Mouse (Mus musculus) intestine, embryonic 16.5 days (tissue): Measurements from ENCODE around the gene Ube2s. TPM values are rescaled to one million over a fixed set of nuclear protein-coding genes. Genes with fewer than 3 reads are reported as not detected.
"Not testable (repeated sequence)": the region's sequence is repeated elsewhere in the genome, so short reads cannot be mapped to it uniquely, and the experiment has no call there.

ENCODE experiments used
- ATAC-seq: fragments of 200-750 bp; cut with Nextera tagmentation; 2 replicates; pipeline ENCODE4 v1.8.0; 2017; ENCODE audit warnings: moderate TSS enrichment, moderate library complexity
- H3K27ac ChIP-seq: fragments of 300-500 bp; sonication (generic); 2 replicates; pipeline ENCODE4 v1.5.1; 2014; ENCODE audit warnings: mild to moderate bottlenecking, low read length
- H3K27me3 ChIP-seq: fragments of 300-500 bp; sonication (generic); replicated peaks from 2 replicates; pipeline ENCODE4 v1.6.1; 2014; ENCODE audit warnings: low read length, control low read depth, mixed read lengths; ENCODE audit not compliant: control insufficient read depth, insufficient read depth
- H3K36me3 ChIP-seq: fragments of 300-500 bp; sonication (generic); 2 replicates; pipeline ENCODE4 v1.6.1; 2014; ENCODE audit warnings: low read length, control low read depth; ENCODE audit not compliant: control insufficient read depth, insufficient read depth
- H3K4me1 ChIP-seq: fragments of 300-500 bp; sonication (generic); 2 replicates; pipeline ENCODE4 v1.6.1; 2014; ENCODE audit warnings: low read length, control low read depth, mixed read lengths; ENCODE audit not compliant: control insufficient read depth, insufficient read depth
- H3K4me2 ChIP-seq: fragments of 300-500 bp; sonication (generic); 2 replicates; pipeline ENCODE4 v1.6.1; 2014; ENCODE audit warnings: low read depth, low read length, control low read depth
- H3K4me3 ChIP-seq: fragments of 300-500 bp; sonication (generic); 2 replicates; pipeline ENCODE4 v1.5.1; 2014; ENCODE audit warnings: mild to moderate bottlenecking, low read length
- H3K9ac ChIP-seq: fragments of 300-500 bp; sonication (generic); 2 replicates; pipeline ENCODE4 v1.6.1; 2014; ENCODE audit warnings: low read depth, low read length
- H3K9me3 ChIP-seq: fragments of 300-500 bp; sonication (generic); 2 replicates; pipeline ENCODE4 v1.6.1; 2016; ENCODE audit warnings: low read length, control low read depth; ENCODE audit not compliant: control insufficient read depth
- WGBS: fragments of 180-500 bp; shearing (Covaris S2); extraction: QIAGEN DNeasy Blood & Tissue Kit; methylation state at CpG from one replicate; pipeline ENCODE4 v1.1.7; 2014; 5-methylcytosine and 5-hydroxymethylcytosine counted together
- polyA plus RNA-seq: library from polyadenylated mRNA; unstranded; fragments of >200 nt; fragmentation: Nextera tagmentation; extraction: Ambion mirVana; gene quantifications from 2 replicates; pipeline ENCODE4 v1.2.1, GENCODE M21; 2015

The Ube2s gene
- polyA plus RNA-seq: 238 and 256 TPM in 2 replicates

DNA sequence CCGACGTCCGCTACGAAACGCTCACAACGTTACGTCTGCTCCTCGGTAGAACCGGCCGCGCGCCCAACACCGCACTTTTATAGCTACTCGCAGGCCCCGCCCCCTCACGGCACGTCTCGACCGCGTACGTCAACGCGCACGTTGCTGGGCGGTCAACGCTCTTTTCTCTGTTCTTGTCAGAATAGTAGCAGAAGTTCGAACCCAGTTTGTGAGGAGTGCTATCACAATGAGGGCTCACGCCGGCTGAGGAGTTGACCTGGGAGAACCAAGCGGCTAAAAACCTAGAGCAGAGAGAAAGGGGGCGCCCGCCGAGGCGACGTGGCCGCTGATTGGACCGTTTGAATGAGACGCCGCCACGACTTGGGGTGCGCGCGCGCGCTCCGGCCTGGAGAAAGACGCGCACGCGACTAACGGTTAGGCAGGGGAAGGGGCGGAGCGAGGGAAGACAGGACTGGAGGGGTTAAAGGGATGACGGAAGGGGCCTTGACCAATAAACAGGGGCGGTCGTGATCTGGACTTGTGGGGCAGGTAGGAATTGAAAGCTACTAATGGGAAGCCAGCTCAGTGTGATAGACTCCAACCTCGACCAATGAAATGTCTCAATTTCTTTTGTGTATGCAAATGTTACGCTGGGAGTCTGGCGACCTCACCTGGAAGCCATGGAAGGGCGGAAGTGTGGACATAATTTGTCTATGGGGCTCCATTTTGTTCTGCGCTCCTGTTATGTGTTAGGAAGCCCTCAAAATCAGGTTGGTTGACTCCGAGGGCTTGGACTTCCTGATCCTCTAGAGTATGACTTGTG, at the start of gene Ube2s:
TSS of gene Ube2s (minus strand) at position 288 of the 802 bp plus-strand sequence.
- H3K27me3 ChIP-seq: no peaks in the 10 kb centered on the region
- H3K9me3 ChIP-seq: no peaks in the 10 kb centered on the region
- peak; percentile 99 for ATAC-seq
- peaks cover 9% of the 10 kb centered on the region for H3K36me3 ChIP-seq
- under 1% methylated on average over 62 of the region's 62 CpGs for WGBS
- peak within 1 kb of the TSS; percentile 98 for H3K27ac ChIP-seq
- peaks cover 23% of the 10 kb centered on the region for H3K4me1 ChIP-seq
- peak within 1 kb of the TSS; percentile 66 for H3K4me2 ChIP-seq
- peak within 1 kb of the TSS; percentile 99 for H3K9ac ChIP-seq
- H3K4me3 ChIP-seq: peak within 1 kb of the TSS; percentile 94

- H3K9ac ChIP-seq, H3K4me3 ChIP-seq, ATAC-seq, H3K4me1 ChIP-seq, H3K9me3 ChIP-seq, H3K36me3 ChIP-seq, H3K27ac ChIP-seq, H3K4me2 ChIP-seq, H3K27me3 ChIP-seq: not testable (repeated sequence)
- WGBS: 65% methylated on average over 3 of the region's 3 CpGs
Measured at GRCm38 (mm10) chr7:4860926-4861325, 48.5 kb upstream of the Ube2s start.

GRCm38 (mm10) chr7:4859418-4859978, 47.1 kb upstream of the Ube2s start:
- Histone ChIP-seq H3K27ac (no peak overlapping the region), H3K9me3 (no peaks in the 10 kb centered on the region), H3K4me1 (no peaks in the 10 kb centered on the region), H3K4me3 (no peak overlapping the region), H3K27me3 (no peaks in the 10 kb centered on the region), H3K4me2 (no peak overlapping the region), H3K9ac (no peak overlapping the region), H3K36me3 (no peaks in the 10 kb centered on the region)
- WGBS: 58% methylated on average over 12 of the region's 12 CpGs
- no peak for ATAC-seq

- no peaks in the 10 kb centered on the region for H3K9me3 ChIP-seq
- no peaks in the 10 kb centered on the region for H3K36me3 ChIP-seq
- no peak overlapping the region for H3K27ac ChIP-seq
- H3K4me1 ChIP-seq: no peaks in the 10 kb centered on the region
- 62% methylated on average over 7 of the region's 7 CpGs for WGBS
- no peak overlapping the region for H3K9ac ChIP-seq
- no peaks in the 10 kb centered on the region for H3K27me3 ChIP-seq
- no peak overlapping the region for H3K4me3 ChIP-seq
- ATAC-seq: no peak
- H3K4me2 ChIP-seq: no peak overlapping the region
Measured at GRCm38 (mm10) chr7:4857321-4857720, 44.9 kb upstream of the Ube2s start.

DNA sequence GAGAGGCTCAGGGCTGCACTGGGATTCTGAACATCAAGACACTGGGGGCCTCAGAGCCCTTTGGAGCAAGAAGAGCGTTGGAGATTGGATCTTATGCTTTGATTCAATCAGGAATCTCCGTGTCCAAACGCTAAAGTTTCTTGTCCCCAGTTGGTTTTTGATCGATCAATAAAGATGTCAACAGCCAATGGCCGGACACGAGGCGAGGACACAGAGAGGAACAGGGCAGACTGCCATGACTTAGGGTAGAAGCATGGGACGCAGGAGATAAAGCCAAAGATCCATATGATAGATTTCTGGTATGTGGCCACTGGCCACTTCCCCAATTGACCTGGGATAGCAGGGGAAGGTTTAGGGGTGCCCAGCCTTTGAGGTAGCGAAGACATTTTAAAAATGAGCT, 44.1 kb upstream of the Ube2s start:
- H3K4me3 ChIP-seq: no peak overlapping the region
- H3K27ac ChIP-seq: no peak overlapping the region
- H3K27me3 ChIP-seq: no peaks in the 10 kb centered on the region
- ATAC-seq: no peak
- no peaks in the 10 kb centered on the region for H3K36me3 ChIP-seq
- WGBS: 82% methylated on average over 9 of the region's 9 CpGs
- H3K4me1 ChIP-seq: no peaks in the 10 kb centered on the region
- no peak overlapping the region for H3K9ac ChIP-seq
- no peaks in the 10 kb centered on the region for H3K9me3 ChIP-seq
- H3K4me2 ChIP-seq: no peak overlapping the region

GRCm38 (mm10) chr7:4853613-4854012, 41.2 kb upstream of the Ube2s start:
- Histone ChIP-seq H3K27me3 (no peaks in the 10 kb centered on the region), H3K9me3 (no peaks in the 10 kb centered on the region), H3K27ac (no peak overlapping the region), H3K4me2 (no peak overlapping the region), H3K4me3 (no peak overlapping the region), H3K4me1 (no peaks in the 10 kb centered on the region), H3K36me3 (no peaks in the 10 kb centered on the region), H3K9ac (no peak overlapping the region)
- ATAC-seq: no peak
- 80% methylated on average over 3 of the region's 3 CpGs for WGBS

DNA sequence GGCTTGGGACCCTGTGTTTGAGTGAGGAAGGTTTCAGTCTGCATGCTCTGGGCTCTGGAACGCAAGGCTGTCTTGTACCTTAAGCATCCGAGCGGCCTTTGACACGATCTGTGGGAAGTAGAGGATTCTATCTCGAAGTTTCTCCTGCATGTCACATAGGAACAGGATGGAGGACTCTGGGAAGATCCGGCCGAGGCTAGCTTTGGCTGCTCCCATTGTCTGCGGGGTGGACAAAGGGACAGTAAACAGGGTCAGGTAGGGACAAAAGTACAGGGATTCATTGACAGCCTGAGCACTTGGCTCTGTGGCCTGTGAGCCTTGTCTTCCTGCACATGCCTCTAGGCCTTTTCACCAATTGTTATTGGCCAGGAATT, 38.9 kb upstream of the Ube2s start:
- Histone ChIP-seq H3K4me3 (no peak overlapping the region), H3K9ac (no peak overlapping the region), H3K9me3 (no peaks in the 10 kb centered on the region), H3K36me3 (no peaks in the 10 kb centered on the region), H3K4me1 (no peaks in the 10 kb centered on the region), H3K4me2 (no peak overlapping the region), H3K27ac (no peak overlapping the region), H3K27me3 (no peaks in the 10 kb centered on the region)
- ATAC-seq: no peak
- 71% methylated on average over 8 of the region's 8 CpGs for WGBS

DNA sequence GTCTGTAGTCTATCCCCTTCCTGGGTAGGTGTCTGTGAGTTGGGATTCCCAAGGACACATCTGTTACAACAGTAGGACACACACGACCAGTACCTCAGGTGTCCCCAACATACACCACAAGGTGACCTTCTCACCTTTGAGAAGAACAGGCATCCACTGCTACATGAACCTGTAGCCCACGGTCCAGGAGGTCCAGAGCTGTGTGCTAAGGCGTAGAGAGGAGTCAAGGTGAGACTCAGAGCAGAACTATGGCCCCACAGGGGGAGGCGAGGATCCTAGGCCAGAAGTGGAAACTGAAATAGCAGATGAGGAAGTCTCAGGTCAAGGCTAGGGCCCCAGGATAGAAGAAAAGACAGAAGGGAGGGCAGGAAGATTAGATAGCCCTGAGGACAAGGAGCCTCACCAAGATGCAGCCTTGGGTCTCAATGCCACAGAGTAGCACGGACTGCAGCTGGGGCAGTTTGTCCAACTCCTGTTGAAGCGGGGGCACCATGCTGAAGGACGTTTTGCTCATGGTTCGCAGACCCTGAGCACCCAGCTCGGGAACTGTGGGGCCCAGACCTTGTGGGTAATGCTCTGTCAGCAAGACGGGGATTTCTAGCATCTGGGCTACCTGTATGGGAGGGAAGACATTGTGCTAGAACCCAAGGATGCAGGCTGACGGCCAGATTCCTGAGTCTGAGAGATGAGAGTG, 38.4 kb upstream of the Ube2s start:
- WGBS: 81% methylated on average over 11 of the region's 11 CpGs

DNA sequence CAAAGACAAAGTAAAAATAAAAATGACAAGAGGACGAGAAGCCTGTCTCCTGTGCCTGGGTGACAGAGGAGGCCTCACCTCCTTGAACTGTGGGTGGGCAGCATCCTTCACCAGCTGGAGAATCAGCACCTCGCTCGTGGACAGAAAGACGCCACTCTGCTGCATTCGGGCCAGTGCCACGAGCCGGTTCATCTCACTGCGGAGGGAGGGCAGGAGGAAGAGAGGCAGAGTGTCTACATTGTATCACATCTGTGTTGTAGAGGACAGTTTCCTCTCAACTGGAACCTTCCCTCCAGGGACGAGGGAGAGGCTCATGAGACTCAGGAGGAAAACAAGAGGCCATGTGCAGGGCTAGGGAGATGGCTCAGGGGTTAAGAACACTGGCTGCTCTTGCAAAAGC, 37.0 kb upstream of the Ube2s start:
- 58% methylated on average over 9 of the region's 9 CpGs for WGBS

More for the DNA sequence above, 38.4 kb upstream of the Ube2s start:
- Histone ChIP-seq H3K4me1 (no peaks in the 10 kb centered on the region), H3K36me3 (no peaks in the 10 kb centered on the region), H3K4me2 (no peak overlapping the region), H3K4me3 (no peak overlapping the region), H3K27ac (no peak overlapping the region), H3K9ac (no peak overlapping the region), H3K9me3 (no peaks in the 10 kb centered on the region), H3K27me3 (no peaks in the 10 kb centered on the region; the same call in 1 of the 2 replicates)
- no peak for ATAC-seq

More for the DNA sequence above, 37.0 kb upstream of the Ube2s start:
- no peak for ATAC-seq
- Histone ChIP-seq H3K9me3 (no peaks in the 10 kb centered on the region), H3K27me3 (peaks cover 11% of the 10 kb centered on the region), H3K4me1 (peaks cover 2% of the 10 kb centered on the region), H3K36me3 (no peaks in the 10 kb centered on the region), H3K4me3 (no peak overlapping the region), H3K4me2 (no peak overlapping the region), H3K9ac (no peak overlapping the region), H3K27ac (no peak overlapping the region)
